Mouse (Mus musculus): ENCODE results near the gene Prex1. TPM values are rescaled to one million over a fixed set of nuclear protein-coding genes. Genes with fewer than 3 reads are reported as not detected.

Gene Prex1
- total RNA-seq, 4 experiments from 2014 or later = 91.7 to 98.3 (median 95.8) TPM

DNA sequence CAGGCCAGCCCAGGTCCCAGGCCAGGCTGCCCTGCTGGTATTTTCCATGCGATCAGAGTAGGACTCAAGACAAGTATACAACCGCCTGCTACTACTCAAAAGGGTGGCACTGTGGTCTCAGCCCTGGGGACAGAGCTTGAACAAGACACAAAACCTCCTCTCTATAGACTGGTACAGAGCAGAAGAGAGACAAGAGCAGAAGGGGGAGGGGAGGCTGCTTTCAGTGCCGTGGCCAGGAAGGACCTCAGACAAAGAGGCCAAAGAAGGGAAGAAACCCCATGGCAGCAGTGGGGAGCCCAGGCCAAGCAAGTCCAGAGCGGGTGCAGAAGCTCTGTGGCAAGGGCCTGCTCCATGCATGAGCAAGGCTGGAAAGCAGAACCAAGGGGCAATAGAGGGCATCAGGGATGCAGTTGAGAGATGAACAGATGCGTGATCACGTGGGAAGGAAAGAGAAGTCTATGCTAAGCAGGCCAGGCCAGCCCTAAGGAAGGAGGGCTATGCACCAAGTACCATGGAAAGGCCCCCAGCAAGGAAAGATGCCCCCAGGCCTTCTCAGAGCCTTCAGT, 51.0 kb downstream of the Prex1 start:
- DNase-seq (ENCODE audit: low spot score in 2 of 2) = peak in 1 of 2 experiments; percentile 55

- DNase-seq (ENCODE audit: low spot score in 2 of 2) = no peak
Observed at GRCm38 (mm10) chr2:166661971-166662370, 51.7 kb downstream of the Prex1 start.

DNA sequence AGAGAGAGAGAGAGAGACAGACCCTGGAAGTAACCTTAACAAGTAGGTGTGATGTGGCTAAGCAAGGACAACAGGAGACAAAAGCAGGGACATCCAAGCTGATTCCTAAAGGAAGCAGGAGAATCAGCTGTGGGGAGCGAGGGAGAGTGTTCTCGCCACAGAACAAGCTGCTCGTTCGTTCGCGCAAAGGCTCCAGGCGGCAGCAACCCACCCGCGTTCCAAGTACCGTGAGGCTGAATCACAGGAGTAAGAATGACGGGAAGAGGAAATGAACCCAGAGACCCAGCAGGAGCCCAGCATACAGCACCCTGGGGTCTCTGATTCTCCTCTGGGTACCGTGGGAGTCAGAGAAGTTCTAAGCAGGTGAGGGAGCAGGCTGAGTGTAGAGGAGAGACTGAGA, 52.1 kb downstream of the Prex1 start:
- DNase-seq (ENCODE audit: low spot score in 2 of 2) = no peak

GRCm38 (mm10) chr2:166658380-166658779, 55.3 kb downstream of the Prex1 start:
- DNase-seq (ENCODE audit: low spot score in 2 of 2) = no peak

- no peak for DNase-seq (ENCODE audit: low spot score in 2 of 2)
Observed at GRCm38 (mm10) chr2:166657451-166658011, 56.1 kb downstream of the Prex1 start.

DNA sequence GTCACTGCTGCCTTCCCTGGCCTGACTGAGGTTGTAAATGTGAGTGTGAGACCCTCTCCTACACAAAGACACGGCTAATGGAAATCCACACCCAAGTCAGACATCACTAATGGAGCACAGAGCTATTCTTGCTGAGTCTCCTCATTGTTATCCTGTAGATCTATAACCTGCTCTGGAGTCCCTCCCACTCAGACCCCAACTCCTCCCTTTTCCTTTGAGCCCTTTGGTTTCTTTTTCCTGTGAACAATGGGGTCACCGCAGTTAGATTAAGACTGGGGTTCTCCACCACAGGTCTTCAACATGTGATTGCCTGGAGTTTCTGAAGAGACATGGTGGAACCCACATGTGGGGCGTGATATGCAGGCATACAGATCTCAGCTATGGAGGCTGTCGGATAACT, 57.0 kb downstream of the Prex1 start:
- DNase-seq (ENCODE audit: low spot score in 2 of 2) = no peak

DNA sequence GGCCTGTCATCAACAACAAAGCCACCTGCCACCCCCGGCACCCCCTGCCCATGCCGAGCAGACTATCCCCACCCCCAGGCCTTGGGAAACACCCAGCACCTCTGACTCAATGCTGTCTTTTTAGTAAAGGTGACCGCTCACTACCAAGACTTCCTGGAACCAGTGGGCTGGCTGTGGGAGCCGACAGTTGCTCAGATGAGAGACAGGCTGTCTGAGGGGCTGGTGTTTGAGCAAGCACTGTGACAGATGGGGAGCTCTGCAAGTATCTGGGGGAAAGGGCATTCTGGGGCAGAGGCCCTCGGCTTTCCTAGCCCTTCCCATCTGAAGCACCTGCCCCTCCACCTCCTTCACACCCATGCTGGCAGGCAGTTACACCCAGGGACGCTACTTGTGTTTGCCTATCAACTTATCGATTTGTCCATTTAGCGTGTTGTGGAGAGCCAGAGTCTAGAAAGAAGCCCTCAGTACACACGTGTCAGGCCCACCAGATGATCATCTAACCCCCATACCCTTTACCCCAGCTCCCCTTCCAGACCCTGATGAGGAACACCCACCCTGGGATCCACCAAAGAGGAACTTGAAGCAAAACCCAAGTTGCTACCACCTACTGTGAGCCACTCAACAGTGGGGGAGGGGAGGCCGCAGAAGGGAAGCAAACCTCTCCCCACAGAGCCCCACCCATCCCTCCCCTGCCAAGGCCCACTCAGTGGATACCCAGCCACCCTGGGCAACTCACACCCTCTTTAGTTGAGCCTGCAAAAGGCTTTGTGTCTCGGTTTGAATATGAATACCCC, 57.7 kb downstream of the Prex1 start:
- no peak for DNase-seq (ENCODE audit: low spot score in 2 of 2)

GRCm38 (mm10) chr2:166655308-166655707, 58.3 kb downstream of the Prex1 start:
- no peak for DNase-seq (ENCODE audit: low spot score in 2 of 2)

DNA sequence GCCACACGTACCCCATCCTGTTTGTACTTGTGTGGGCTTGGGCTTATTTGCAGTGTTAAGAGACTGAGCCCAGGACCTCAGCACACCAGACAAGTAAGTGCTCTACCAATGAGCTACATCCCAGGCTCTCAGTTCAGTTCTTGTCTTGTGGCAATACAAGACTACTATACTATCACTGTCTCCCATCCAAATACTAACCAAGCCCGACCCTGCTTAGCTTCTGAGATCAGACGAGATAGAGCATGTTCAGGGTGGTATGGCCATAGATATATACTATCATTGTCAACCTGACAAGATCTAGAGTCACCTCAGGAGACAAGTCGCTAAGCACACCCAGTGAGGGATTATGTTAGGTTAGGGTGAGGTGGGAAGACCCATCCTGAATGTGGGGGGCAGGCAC, 58.8 kb downstream of the Prex1 start:
- DNase-seq (ENCODE audit: low spot score in 2 of 2) = no peak

GRCm38 (mm10) chr2:166653564-166653963, 60.1 kb downstream of the Prex1 start:
- DNase-seq (ENCODE audit: low spot score in 2 of 2) = no peak

DNA sequence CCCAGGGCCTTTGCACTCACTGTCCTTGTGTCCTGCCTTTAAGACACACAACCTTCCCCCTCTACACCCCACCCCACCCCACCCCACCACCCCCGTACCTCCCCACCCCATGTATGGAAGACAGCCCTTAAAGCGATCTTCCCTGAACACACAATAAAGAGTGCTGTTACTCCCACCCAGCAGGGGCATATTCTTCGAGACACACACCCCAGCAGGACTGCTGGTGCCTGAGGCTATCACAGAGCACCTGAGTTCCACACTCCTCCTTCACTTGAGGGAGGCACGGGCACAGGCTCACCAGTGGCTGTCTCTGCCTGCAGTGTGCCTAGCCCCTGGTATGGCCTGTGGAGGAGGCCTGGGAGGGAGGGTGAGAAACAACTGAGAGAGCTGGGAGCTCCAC, 61.0 kb downstream of the Prex1 start:
- no peak for DNase-seq (ENCODE audit: low spot score in 2 of 2)

DNA sequence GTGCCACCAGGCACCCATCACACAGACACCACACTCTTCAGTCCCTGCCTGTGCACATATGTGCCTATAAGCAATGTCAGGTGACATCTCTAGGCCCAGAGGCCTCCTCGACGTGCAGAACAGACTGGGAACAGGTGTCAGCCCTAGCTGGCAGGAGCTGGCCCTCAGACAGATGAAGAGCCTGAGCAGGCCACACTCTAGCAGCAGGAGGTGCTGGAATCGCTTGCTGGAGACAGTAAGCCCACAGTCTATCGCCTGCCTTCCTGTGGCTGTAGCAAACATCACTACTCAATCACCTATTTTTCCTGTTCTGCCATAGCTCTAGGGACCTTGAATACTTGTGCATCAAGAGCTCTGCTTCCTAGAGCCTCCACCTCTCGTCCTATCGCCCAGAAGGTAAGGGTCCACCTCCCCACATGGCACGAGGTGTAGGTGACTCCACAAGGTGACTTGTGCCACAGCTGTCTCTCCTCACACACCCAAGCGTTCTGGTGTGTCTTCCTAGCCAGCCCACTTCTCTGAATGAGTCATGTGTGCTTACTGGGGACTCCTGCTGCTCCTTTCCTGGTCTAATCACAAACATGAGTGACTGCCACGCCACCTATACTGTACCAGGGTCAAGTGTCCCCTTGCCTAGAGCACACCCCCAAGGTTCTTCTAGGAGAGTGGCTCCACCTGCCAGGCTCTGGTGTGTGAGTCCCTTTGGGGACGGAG, 62.2 kb downstream of the Prex1 start:
- no peak for DNase-seq (ENCODE audit: low spot score in 2 of 2)

DNA sequence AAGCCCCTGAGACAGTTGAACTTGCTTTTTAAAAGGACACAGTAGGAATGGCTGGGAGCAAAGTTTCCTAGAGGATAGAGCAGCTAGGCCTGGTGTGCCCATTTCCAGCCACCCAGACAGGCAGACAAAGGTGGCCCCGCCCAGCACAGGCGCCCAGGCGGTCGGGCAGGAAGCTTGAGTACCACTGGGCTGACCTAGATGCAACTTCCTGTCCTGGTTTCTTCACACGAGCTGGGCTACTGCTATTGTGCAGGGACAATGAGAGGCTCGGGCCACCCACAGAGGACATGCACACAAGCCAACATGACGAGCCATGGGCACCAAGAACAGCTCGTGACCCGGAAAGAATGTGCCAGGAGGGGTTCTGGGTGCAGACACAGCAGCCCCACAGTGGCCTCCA, 63.2 kb downstream of the Prex1 start:
- peak in 1 of 2 experiments; percentile 56 for DNase-seq (ENCODE audit: low spot score in 2 of 2)

GRCm38 (mm10) chr2:166647242-166647641, 66.4 kb downstream of the Prex1 start:
- DNase-seq (ENCODE audit: low spot score in 2 of 2) = no peak

DNA sequence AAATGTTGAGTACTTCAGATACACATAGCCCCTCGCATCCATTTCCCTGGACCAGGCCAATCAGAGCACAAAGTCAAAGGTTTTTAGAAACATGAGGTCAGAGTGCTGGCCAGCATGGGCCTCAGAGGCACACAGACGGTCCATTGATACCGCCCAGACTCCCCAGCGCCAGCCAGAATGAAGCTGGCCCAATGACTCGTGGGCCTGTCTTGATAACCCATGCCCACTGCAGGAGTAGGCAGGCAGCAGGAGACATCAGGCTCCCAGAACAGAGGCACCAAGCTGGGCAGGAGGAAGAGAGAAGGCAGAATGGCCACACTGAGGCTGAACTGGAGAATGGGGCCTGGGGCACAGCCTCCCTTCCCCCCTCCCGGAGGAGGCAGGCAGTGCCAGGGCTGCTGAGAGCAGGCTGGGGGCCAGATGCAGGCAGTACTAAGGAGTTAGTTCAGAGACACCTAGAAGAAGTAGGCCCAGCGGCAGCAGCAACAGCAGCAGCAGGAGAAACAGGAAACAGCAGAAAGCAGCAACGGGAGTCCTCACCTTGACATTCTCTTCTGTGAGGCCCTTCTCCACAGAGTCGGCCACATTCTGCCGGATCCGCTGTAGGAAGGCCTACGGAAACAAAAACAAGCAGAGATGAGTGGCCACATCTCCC, 67.1 kb downstream of the Prex1 start:
- DNase-seq (ENCODE audit: low spot score in 2 of 2) = no peak

DNA sequence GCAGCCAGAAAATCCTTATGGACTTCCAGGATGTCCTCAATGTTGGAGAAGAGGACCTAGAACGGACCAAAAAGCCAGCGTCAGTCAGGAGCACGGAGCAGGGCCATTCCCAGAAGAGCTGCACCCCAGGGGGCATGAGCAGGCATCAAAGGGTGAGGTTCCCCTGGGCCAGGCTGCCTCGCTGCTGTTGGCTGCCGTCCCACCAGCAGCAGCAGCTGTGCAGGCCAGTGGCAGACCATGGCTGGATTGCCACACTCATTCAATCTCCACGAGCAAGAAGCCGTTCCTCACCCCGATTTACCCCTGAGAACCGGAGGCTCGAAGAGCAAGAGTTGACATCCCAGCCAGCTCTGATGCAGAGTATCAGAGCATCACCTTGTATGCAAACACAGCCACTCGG, 68.8 kb downstream of the Prex1 start:
- DNase-seq (ENCODE audit: low spot score in 2 of 2) = no peak

GRCm38 (mm10) chr2:166642581-166642987, 71.0 kb downstream of the Prex1 start:
- peak; percentile 51 to 89 for DNase-seq (ENCODE audit: low spot score in 2 of 2)

DNA sequence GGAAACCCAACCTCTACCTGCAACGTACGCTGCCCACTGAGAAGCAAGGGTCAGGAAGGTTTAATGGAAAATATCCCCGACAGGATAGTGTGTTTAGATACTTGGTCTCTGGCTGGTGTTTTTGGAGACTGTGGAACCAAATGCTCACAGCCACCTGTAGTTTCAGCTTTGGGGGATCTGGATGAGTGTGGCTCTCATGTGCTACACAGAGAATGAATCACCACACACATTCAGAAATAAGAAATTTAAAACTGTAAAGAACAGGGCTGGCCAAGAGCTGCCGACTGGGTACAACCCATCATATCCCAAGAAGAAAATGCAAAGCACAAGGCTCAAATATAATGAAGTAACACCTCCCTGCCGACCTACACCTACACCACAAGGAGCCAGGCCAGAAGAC, 73.9 kb downstream of the Prex1 start:
- DNase-seq (ENCODE audit: low spot score in 2 of 2) = no peak

- no peak for DNase-seq (ENCODE audit: low spot score in 2 of 2)
Observed at GRCm38 (mm10) chr2:166638947-166639641, 74.5 kb downstream of the Prex1 start.

- no peak for DNase-seq (ENCODE audit: low spot score in 2 of 2)
Observed at GRCm38 (mm10) chr2:166638079-166638800, 75.4 kb downstream of the Prex1 start.

DNA sequence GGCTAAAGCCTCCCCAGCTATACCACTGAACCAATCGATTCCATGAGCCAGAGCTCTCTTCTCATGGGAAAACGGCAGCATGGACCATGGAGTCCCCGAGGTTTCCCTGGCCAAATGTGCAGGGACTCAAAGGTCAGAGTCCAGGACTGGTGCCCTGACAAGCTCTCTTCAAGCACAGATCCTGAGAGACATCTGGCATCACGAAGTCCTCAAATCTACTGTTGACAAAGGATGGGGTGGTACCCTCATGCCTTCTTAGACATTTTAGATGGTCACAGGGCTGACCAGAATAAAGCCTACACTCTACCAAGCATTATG, 76.0 kb downstream of the Prex1 start:
- no peak for DNase-seq (ENCODE audit: low spot score in 2 of 2)
